20 mouse cellular contexts compared by ENCODE assay signal in genomic region chr13:102846473-102846872, GRCm38 (mm10).
"Had no signal": no experiment of that assay in that cellular context is flagged by ENCODE, and none has a peak within 500 bp of the region (broad histone marks: within the 10 kb centered on the region; RNA-seq: fewer than 3 reads in every experiment).

No protein-coding gene starts in this region.

- H3K9me3 ChIP-seq: kidney, embryonic 15.5 days; limb, embryonic 12.5 days; limb, embryonic 15.5 days; liver, embryonic 13.5 days; midbrain, embryonic 12.5 days; midbrain, embryonic 15.5 days; neural tube, embryonic 12.5 days; neural tube, embryonic 15.5 days had no signal

- H3K4me2 ChIP-seq: kidney, embryonic 15.5 days; limb, embryonic 12.5 days; limb, embryonic 15.5 days; liver, embryonic 13.5 days; lung, embryonic 14.5 days; midbrain, embryonic 12.5 days; midbrain, embryonic 15.5 days; neural tube, embryonic 12.5 days; neural tube, embryonic 15.5 days had no signal

- H3K27ac ChIP-seq: kidney, embryonic 15.5 days; limb, embryonic 12.5 days; limb, embryonic 15.5 days; liver, embryonic 13.5 days; macrophage; midbrain, embryonic 12.5 days; midbrain, embryonic 15.5 days; neural tube, embryonic 12.5 days; neural tube, embryonic 15.5 days; stomach, postnatal 0 days had no signal

- H3K9ac ChIP-seq: kidney, embryonic 15.5 days; limb, embryonic 12.5 days; limb, embryonic 15.5 days; liver, embryonic 13.5 days; lung, embryonic 14.5 days; midbrain, embryonic 12.5 days; midbrain, embryonic 15.5 days; neural tube, embryonic 12.5 days; neural tube, embryonic 15.5 days had no signal

- H3K4me3 ChIP-seq: kidney, embryonic 15.5 days; limb, embryonic 12.5 days; limb, embryonic 15.5 days; liver, embryonic 13.5 days; midbrain, embryonic 12.5 days; midbrain, embryonic 15.5 days; neural tube, embryonic 12.5 days; neural tube, embryonic 15.5 days had no signal

- H3K36me3 ChIP-seq: kidney, embryonic 15.5 days; limb, embryonic 12.5 days; limb, embryonic 15.5 days; liver, embryonic 13.5 days; midbrain, embryonic 12.5 days; midbrain, embryonic 15.5 days; neural tube, embryonic 12.5 days; neural tube, embryonic 15.5 days had no signal

- ATAC-seq: midbrain, embryonic 15.5 days had no signal

- H3K4me1 ChIP-seq: kidney, embryonic 15.5 days had no signal

- H3K27me3 ChIP-seq: kidney, embryonic 15.5 days; limb, embryonic 12.5 days; limb, embryonic 15.5 days; liver, embryonic 13.5 days; midbrain, embryonic 12.5 days; midbrain, embryonic 15.5 days; neural tube, embryonic 12.5 days; neural tube, embryonic 15.5 days had no signal

- DNase-seq: kidney, adult 11 months; kidney, adult 8-10 months; kidney, postnatal 10 days; kidney, postnatal 4 days; left cerebral cortex, postnatal 4 days; liver, embryonic 13.5 days; lung, embryonic 14.5 days; lung, postnatal 10 days; thymus, adult 2 months; thymus, postnatal 14 days; thymus, postnatal 4 days had no signal
